Mouse (Mus musculus) liver, adult 2 months (tissue): ENCODE data around the gene Cdkn1a. TPM values are rescaled to one million over a fixed set of nuclear protein-coding genes. Genes with fewer than 3 reads are reported as not detected.
"Not testable (repeated sequence)": the region's sequence is repeated elsewhere in the genome, so short reads cannot be mapped to it uniquely, and the experiment has no call there.

Experiments
- DNase-seq: peaks from one replicate; pipeline ENCODE4 v3.0.0-alpha.2; 2011; ENCODE audit warnings: low read depth, low spot score; ENCODE audit errors: extremely low read depth
- H3K27ac ChIP-seq: fragments of 200-500 bp; replicated peaks from 2 replicates; pipeline ENCODE4 v1.5.1; 2012; ENCODE audit warnings: low read depth, mild to moderate bottlenecking, control low read depth, inconsistent platforms, low read length; ENCODE audit not compliant: insufficient read depth
- H3K27me3 ChIP-seq: fragments of 200-500 bp; 2 replicates; pipeline ENCODE4 v1.6.1; 2012; ENCODE audit warnings: mild to moderate bottlenecking, moderate library complexity, low read length, inconsistent platforms; ENCODE audit not compliant: control insufficient read depth, insufficient read depth
- H3K36me3 ChIP-seq: fragments of 200-500 bp; 2 replicates; pipeline ENCODE4 v1.6.1; 2012; ENCODE audit warnings: low read length, inconsistent platforms; ENCODE audit not compliant: control insufficient read depth, insufficient read depth
- H3K4me1 ChIP-seq: fragments of 200-500 bp; 2 replicates; pipeline ENCODE4 v1.6.1; 2011; ENCODE audit warnings: low read length; ENCODE audit not compliant: control insufficient read depth, insufficient read depth
- H3K4me3 ChIP-seq: fragments of 200-500 bp; 2 replicates; pipeline ENCODE4 v1.5.1; 2011; ENCODE audit warnings: low read depth, mild to moderate bottlenecking, control low read depth, low read length, moderate library complexity; ENCODE audit not compliant: insufficient read depth
- H3K79me2 ChIP-seq: fragments of 200-500 bp; 2 replicates; pipeline ENCODE4 v1.6.1; 2012; ENCODE audit warnings: inconsistent platforms, mild to moderate bottlenecking, low read length, moderate library complexity; ENCODE audit not compliant: control insufficient read depth, insufficient read depth
- H3K9ac ChIP-seq: fragments of 200-500 bp; 2 replicates; pipeline ENCODE4 v1.6.1; 2012; ENCODE audit warnings: low read depth, mild to moderate bottlenecking, control low read depth, inconsistent platforms, low read length
- CTCF ChIP-seq: fragments of 200-500 bp; IDR thresholded peaks from 2 replicates; pipeline ENCODE4 v1.5.1; 2011; ENCODE audit warnings: low read depth, low read length, control low read depth
- POLR2A ChIP-seq: fragments of 200-500 bp; IDR thresholded peaks from 2 replicates; pipeline ENCODE4 v1.6.1; 2011; ENCODE audit warnings: low read length, control low read depth; ENCODE audit not compliant: insufficient read depth; ENCODE audit errors: extremely low read depth
- WGBS: fragments of 180-500 bp; shearing (Covaris S2); methylation state at CpG from one replicate; pipeline ENCODE4 v1.1.7; 2018; 5-methylcytosine and 5-hydroxymethylcytosine counted together
- polyA plus RNA-seq: library from polyadenylated mRNA; depleted of rRNA; stranded (reverse); fragments of >200 nt; gene quantifications from 2 replicates; pipeline ENCODE4 v1.2.3, GENCODE M21; 2012
- total RNA-seq: library from RNA; depleted of rRNA; stranded (reverse); fragments of >200 nt; gene quantifications from 2 replicates; pipeline ENCODE4 v1.2.3, GENCODE M21; 2014

The Cdkn1a gene
- total and polyA plus RNA-seq, 2 experiments: 0.37 to 6.9 TPM

GRCm38 (mm10) chr17:29065971-29066370 is 24.8 kb upstream of the Cdkn1a start:
- H3K27me3 ChIP-seq: no peaks in the 10 kb centered on the region
- no peak overlapping the region for H3K4me3 ChIP-seq
- no peaks in the 10 kb centered on the region for H3K36me3 ChIP-seq
- 98% methylated on average over 3 of the region's 3 CpGs for WGBS
- H3K9ac ChIP-seq: no peak overlapping the region
- H3K79me2 ChIP-seq: no peaks in the 10 kb centered on the region
- TF ChIP-seq CTCF: no peak
- TF ChIP-seq POLR2A: no peak
- no peak overlapping the region for H3K27ac ChIP-seq
- DNase-seq: no peak
- H3K4me1 ChIP-seq: 0 out of 2 replicates have a peak, but pooled peaks cover under 1% of the 10 kb centered on the region

GRCm38 (mm10) chr17:29067416-29067815 is 23.4 kb upstream of the Cdkn1a start:
- WGBS: 91% methylated on average over 3 of the region's 3 CpGs
- not testable (repeated sequence) for H3K36me3 ChIP-seq, H3K27ac ChIP-seq

GRCm38 (mm10) chr17:29067847-29068246 is 22.9 kb upstream of the Cdkn1a start:
- Histone ChIP-seq H3K4me1 (0 out of 2 replicates have a peak, but pooled peaks cover under 1% of the 10 kb centered on the region), H3K36me3 (no peaks in the 10 kb centered on the region), H3K9ac (no peak overlapping the region), H3K27me3 (no peaks in the 10 kb centered on the region), H3K27ac (no peak overlapping the region), H3K79me2 (no peaks in the 10 kb centered on the region), H3K4me3 (no peak overlapping the region)
- no peak for DNase-seq
- 88% methylated on average over 5 of the region's 5 CpGs for WGBS
- no peak for TF ChIP-seq CTCF

More at GRCm38 (mm10) chr17:29067416-29067815, 23.4 kb upstream of the Cdkn1a start:
- H3K4me1 ChIP-seq, DNase-seq, H3K9ac ChIP-seq, H3K4me3 ChIP-seq, H3K79me2 ChIP-seq, H3K27me3 ChIP-seq: not testable (repeated sequence)

GRCm38 (mm10) chr17:29069063-29069462 is 21.7 kb upstream of the Cdkn1a start:
- no peak for TF ChIP-seq POLR2A
- TF ChIP-seq CTCF: no peak
- no peak overlapping the region for H3K27ac ChIP-seq
- H3K79me2 ChIP-seq: no peaks in the 10 kb centered on the region
- H3K4me3 ChIP-seq: no peak overlapping the region
- no peaks in the 10 kb centered on the region for H3K27me3 ChIP-seq
- H3K36me3 ChIP-seq: no peaks in the 10 kb centered on the region
- H3K4me1 ChIP-seq: peaks cover 8% of the 10 kb centered on the region
- DNase-seq: no peak
- H3K9ac ChIP-seq: no peak overlapping the region
- 94% methylated on average over 10 of the region's 10 CpGs for WGBS

GRCm38 (mm10) chr17:29071820-29072219 is 19.0 kb upstream of the Cdkn1a start:
- H3K4me1 ChIP-seq: peaks cover 8% of the 10 kb centered on the region
- H3K79me2 ChIP-seq: no peaks in the 10 kb centered on the region
- TF ChIP-seq POLR2A (no peak), CTCF (no peak)
- no peak overlapping the region for H3K4me3 ChIP-seq
- DNase-seq: no peak
- WGBS: 87% methylated on average over 5 of the region's 5 CpGs
- H3K36me3 ChIP-seq: no peaks in the 10 kb centered on the region
- H3K27ac ChIP-seq: no peak overlapping the region
- no peak overlapping the region for H3K9ac ChIP-seq
- no peaks in the 10 kb centered on the region for H3K27me3 ChIP-seq

GRCm38 (mm10) chr17:29072701-29073307 is 18.0 kb upstream of the Cdkn1a start:
- H3K9ac ChIP-seq: no peak overlapping the region
- WGBS: 38% methylated on average over 11 of the region's 11 CpGs
- no peak for DNase-seq
- H3K4me1 ChIP-seq: peaks cover 8% of the 10 kb centered on the region
- no peaks in the 10 kb centered on the region for H3K27me3 ChIP-seq
- H3K27ac ChIP-seq: no peak overlapping the region
- H3K36me3 ChIP-seq: no peaks in the 10 kb centered on the region
- TF ChIP-seq POLR2A: no peak
- TF ChIP-seq CTCF: no peak
- no peaks in the 10 kb centered on the region for H3K79me2 ChIP-seq
- no peak overlapping the region for H3K4me3 ChIP-seq
